Mouse (Mus musculus) brain, embryonic 14.5 days (tissue): Measurements from ENCODE around the gene Gm43064.

Experiments
- CTCF ChIP-seq: fragments of 200-500 bp; IDR thresholded peaks from 2 replicates; pipeline ENCODE4 v1.5.1; 2012; ENCODE audit warnings: inconsistent platforms, mild to moderate bottlenecking, moderate library complexity, borderline replicate concordance; ENCODE audit not compliant: insufficient read depth, insufficient read length; ENCODE audit errors: extremely low read depth
- POLR2A ChIP-seq: fragments of 200-500 bp; IDR thresholded peaks from 2 replicates; pipeline ENCODE4 v1.6.1; 2012; ENCODE audit warnings: mild to moderate bottlenecking, inconsistent platforms, borderline replicate concordance; ENCODE audit not compliant: poor library complexity, insufficient read depth, insufficient read length, severe bottlenecking; ENCODE audit errors: extremely low read depth

- no peak for TF ChIP-seq CTCF
- no peak for TF ChIP-seq POLR2A
Measured at GRCm38 (mm10) chr3:103790346-103791145, 18.8 kb upstream of the Gm43064 start.
